In the genomic region with DNA sequence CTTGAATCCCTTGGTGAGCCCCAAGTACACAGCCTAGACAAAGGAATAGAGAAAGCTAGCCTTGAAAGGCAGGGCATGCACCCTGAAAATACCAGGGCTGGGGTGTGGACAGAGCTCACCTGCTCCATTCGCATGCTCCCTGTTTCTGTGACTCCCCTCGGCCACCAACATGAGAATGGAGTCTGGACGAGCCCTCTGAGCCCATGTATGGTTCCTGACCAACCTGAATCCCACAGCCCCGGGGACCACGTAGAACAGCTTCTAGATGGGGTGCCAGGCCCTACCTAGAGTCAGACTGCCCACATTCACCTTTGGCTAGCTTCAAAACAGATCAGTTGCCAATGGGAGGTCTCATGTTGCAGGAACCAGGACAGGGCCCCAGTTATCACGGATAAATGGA, we compare ENCODE assay signal across 8 mouse cellular contexts. TPM values are rescaled to one million over a fixed set of nuclear protein-coding genes. Genes with fewer than 3 reads are reported as not detected.
DNase-seq lines count a peak whose midpoint lies in the region; ATAC-seq and TF ChIP-seq lines count a peak whose summit lies in the region.

No protein-coding gene starts in this region.

- no peak for ATAC-seq in lung, embryonic 15.5 days (ENCODE audit: borderline replicate concordance, extremely low read depth, low FRiP score, low TSS enrichment)
- no peak for ATAC-seq in intestine, embryonic 16.5 days
- no peak for ATAC-seq in stomach, embryonic 14.5 days (ENCODE audit: insufficient number of reproducible peaks, insufficient read depth, low FRiP score, low read depth)
- ATAC-seq in granulocyte monocyte progenitor cell, adult 5-6 weeks (replicated peaks; ENCODE audit: poor library complexity, severe bottlenecking) = no peak

- H3K4me2 ChIP-seq in lung, embryonic 15.5 days = peak overlapping the region; percentile 54; the same call in 1 of the 2 replicates
- H3K4me2 ChIP-seq in intestine, embryonic 16.5 days (ENCODE audit: low read depth, low read length) = no peak overlapping the region
- no peak overlapping the region for H3K4me2 ChIP-seq in stomach, embryonic 14.5 days (replicated peaks; ENCODE audit: low read depth, low read length)

- no peaks in the 10 kb centered on the region for H3K27me3 ChIP-seq in lung, embryonic 15.5 days
- H3K27me3 ChIP-seq in intestine, embryonic 16.5 days (replicated peaks; ENCODE audit: control insufficient read depth, insufficient read depth, low read length) = no peaks in the 10 kb centered on the region
- no peaks in the 10 kb centered on the region for H3K27me3 ChIP-seq in stomach, embryonic 14.5 days (ENCODE audit: control insufficient read depth, insufficient read depth, low read length)

- no peaks in the 10 kb centered on the region for H3K36me3 ChIP-seq in lung, embryonic 15.5 days
- no peaks in the 10 kb centered on the region for H3K36me3 ChIP-seq in intestine, embryonic 16.5 days (ENCODE audit: control insufficient read depth, insufficient read depth, low read length)
- no peaks in the 10 kb centered on the region for H3K36me3 ChIP-seq in stomach, embryonic 14.5 days (ENCODE audit: control insufficient read depth, insufficient read depth, low read length)

- intact Hi-C loops in gastrocnemius, adult 2 months (cut with DNase I) = loop anchor here (1.0 kb wide), 1 partner anchor 99 kb away; no protein-coding TSS in a partner anchor

- H3K9ac ChIP-seq in lung, embryonic 15.5 days = no peak overlapping the region
- H3K9ac ChIP-seq in intestine, embryonic 16.5 days (ENCODE audit: low read depth, low read length) = 0 out of 2 replicates have a peak overlapping the region, but pooled peaks have one; percentile 2
- H3K9ac ChIP-seq in stomach, embryonic 14.5 days (replicated peaks; ENCODE audit: low read depth, low read length) = no peak overlapping the region

- WGBS in lung, embryonic 15.5 days = 63% methylated on average over 6 of the region's 6 CpGs
- WGBS in intestine, embryonic 16.5 days = 75% methylated on average over 6 of the region's 6 CpGs
- WGBS in stomach, embryonic 14.5 days = 63% methylated on average over 6 of the region's 6 CpGs

- H3K4me1 ChIP-seq in lung, embryonic 15.5 days = peaks cover 43% of the 10 kb centered on the region
- H3K4me1 ChIP-seq in intestine, embryonic 16.5 days (ENCODE audit: control insufficient read depth, insufficient read depth, low read length) = peaks cover 34% of the 10 kb centered on the region
- peaks cover 26% of the 10 kb centered on the region for H3K4me1 ChIP-seq in stomach, embryonic 14.5 days (ENCODE audit: control insufficient read depth, insufficient read depth, low read length)

- no peak for TF ChIP-seq CTCF in gastrocnemius, adult 2 months (IDR thresholded peaks at IDR 0.05)

- H3K4me3 ChIP-seq in gastrocnemius, adult 2 months = peak overlapping the region; percentile 32; the same call in 1 of the 2 replicates
- no peak overlapping the region for H3K4me3 ChIP-seq in lung, embryonic 15.5 days
- no peak overlapping the region for H3K4me3 ChIP-seq in intestine, embryonic 16.5 days (ENCODE audit: low read length)
- no peak overlapping the region for H3K4me3 ChIP-seq in stomach, embryonic 14.5 days (ENCODE audit: low read depth, low read length)

- peak overlapping the region; percentile 87 for H3K27ac ChIP-seq in gastrocnemius, adult 2 months
- peak overlapping the region; percentile 76 for H3K27ac ChIP-seq in lung, embryonic 15.5 days
- H3K27ac ChIP-seq in intestine, embryonic 16.5 days (ENCODE audit: low read length) = peak overlapping the region; percentile 68
- H3K27ac ChIP-seq in stomach, embryonic 14.5 days (ENCODE audit: low read length) = peak overlapping the region; percentile 34; the same call in 1 of the 2 replicates

- no peaks in the 10 kb centered on the region for H3K9me3 ChIP-seq in lung, embryonic 15.5 days
- H3K9me3 ChIP-seq in intestine, embryonic 16.5 days (ENCODE audit: control insufficient read depth, low read length) = no peaks in the 10 kb centered on the region
- no peaks in the 10 kb centered on the region for H3K9me3 ChIP-seq in stomach, embryonic 14.5 days (ENCODE audit: control insufficient read depth, low read depth, low read length)

- peak; percentile 17 for DNase-seq in gastrocnemius, adult 2 months
- DNase-seq in gastrocnemius, adult 8-10 months (ENCODE audit: low spot score in 2 of 2) = no peak
- no peak for DNase-seq in lung, adult 18-20 months
- DNase-seq in thymus, postnatal 4 days = no peak

RNA-seq across cellular contexts. Expression of a gene that starts 19.7 kb away (rescaled TPM):
- total RNA-seq in gastrocnemius, adult 2 months (2021) = 10 to 100 TPM; 18.9 to 19.6 TPM
- 10 to 100 TPM; 19.1 to 26.4 (median 20.8) TPM for total RNA-seq in gastrocnemius, adult 8-10 months (2022)
- 2.4 and 2.8 TPM in 2 replicates for polyA plus RNA-seq in lung, embryonic 15.5 days (2015; fragmentation: Nextera tagmentation; extraction: Ambion mirVana)
- polyA plus RNA-seq in intestine, embryonic 16.5 days (2015; fragmentation: Nextera tagmentation; extraction: Ambion mirVana) = 3.7 and 4.8 TPM in 2 replicates
- 5.0 and 5.8 TPM in 2 replicates for polyA plus RNA-seq in stomach, embryonic 14.5 days (2014; fragmentation: Nextera tagmentation; extraction: Ambion mirVana)
- 3.4 and 3.7 TPM in 2 replicates for total RNA-seq in granulocyte monocyte progenitor cell, adult 5-6 weeks (2014; fragmentation: Nextera tagmentation)
- 0.26 and 1.7 TPM in 2 replicates for total RNA-seq in granulocyte monocyte progenitor cell, adult 5-6 weeks (2017)

RNA-seq across cellular contexts. Expression of a gene that starts 59.8 kb away (rescaled TPM):
- total RNA-seq in gastrocnemius, adult 2 months (2021) = 1 to 10 TPM; 2.4 to 2.6 TPM
- 1 to 10 TPM; 1.4 to 2.4 (median 2.0) TPM for total RNA-seq in gastrocnemius, adult 8-10 months (2022)
- polyA plus RNA-seq in lung, embryonic 15.5 days (2015; fragmentation: Nextera tagmentation; extraction: Ambion mirVana) = 30.0 and 38.5 TPM in 2 replicates
- 12.9 and 16.2 TPM in 2 replicates for polyA plus RNA-seq in intestine, embryonic 16.5 days (2015; fragmentation: Nextera tagmentation; extraction: Ambion mirVana)
- polyA plus RNA-seq in stomach, embryonic 14.5 days (2014; fragmentation: Nextera tagmentation; extraction: Ambion mirVana) = 17.4 and 18.4 TPM in 2 replicates
- 213 and 215 TPM in 2 replicates for total RNA-seq in granulocyte monocyte progenitor cell, adult 5-6 weeks (2014; fragmentation: Nextera tagmentation)
- total RNA-seq in granulocyte monocyte progenitor cell, adult 5-6 weeks (2017) = 159 and 162 TPM in 2 replicates

Comparison
In these comparisons a context has a peak if more than half of its experiments do, and no peak if none do; other contexts are left out.
1. H3K27ac ChIP-seq: peak in every context shown above with its lines; median percentile 87 in gastrocnemius, adult 2 months; 76 in lung, embryonic 15.5 days; 68 in intestine, embryonic 16.5 days; 34 in stomach, embryonic 14.5 days.
2. RNA of a gene that starts 19.7 kb away (total RNA-seq): 19.1 to 26.4 TPM in gastrocnemius, adult 8-10 months and 18.9 to 19.6 TPM in gastrocnemius, adult 2 months; 0.26 to 3.7 TPM in granulocyte monocyte progenitor cell, adult 5-6 weeks; every median in the first group is over 4 times any median in the second.
3. RNA of a gene that starts 59.8 kb away (total RNA-seq): 159 to 215 TPM in granulocyte monocyte progenitor cell, adult 5-6 weeks; 2.4 to 2.6 TPM in gastrocnemius, adult 2 months and 1.4 to 2.4 TPM in gastrocnemius, adult 8-10 months; every median in the first group is over 10 times any median in the second.